Mouse (Mus musculus) adrenal gland, adult 8-10 months (tissue): ENCODE data around the gene Plppr3. TPM values are rescaled to one million over a fixed set of nuclear protein-coding genes. Genes with fewer than 3 reads are reported as not detected.

Experiments
- DNase-seq: peaks from one replicate; pipeline ENCODE4 v3.0.0; 2022
- total RNA-seq, 4 experiments: library from RNA; stranded (reverse); gene quantifications; 2 replicates each; pipeline ENCODE4 v1.2.4; 2022

The Plppr3 gene
- total RNA-seq, 4 experiments from 2014 or later, result 1.7 to 4.3 (median 3.0) TPM

DNA sequence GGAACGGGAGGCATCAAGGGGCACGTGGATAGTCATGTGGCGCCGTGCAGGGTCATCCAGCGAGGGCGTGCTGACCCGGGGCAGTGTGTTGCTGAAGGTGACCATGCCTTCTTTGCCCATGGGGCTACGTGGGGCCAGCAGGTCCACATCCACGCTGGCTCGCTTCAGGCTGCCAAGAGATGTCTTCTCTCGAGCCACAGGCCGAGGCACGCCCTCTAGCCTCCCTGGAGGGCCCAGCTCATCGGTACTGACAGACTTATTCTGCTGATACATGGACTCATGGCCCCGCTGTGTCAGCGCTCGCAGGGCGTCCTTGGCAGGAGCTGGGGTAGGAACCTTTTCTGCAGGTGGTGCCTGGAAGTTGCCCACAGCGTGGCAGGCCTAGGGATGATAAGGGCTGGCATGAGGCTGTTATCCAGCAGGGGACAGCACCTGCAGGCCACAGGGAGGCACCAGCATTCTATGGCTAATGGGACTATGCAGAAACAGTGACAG lies 8.6 kb downstream of the Plppr3 start:
- peak; percentile 58 for DNase-seq

DNA sequence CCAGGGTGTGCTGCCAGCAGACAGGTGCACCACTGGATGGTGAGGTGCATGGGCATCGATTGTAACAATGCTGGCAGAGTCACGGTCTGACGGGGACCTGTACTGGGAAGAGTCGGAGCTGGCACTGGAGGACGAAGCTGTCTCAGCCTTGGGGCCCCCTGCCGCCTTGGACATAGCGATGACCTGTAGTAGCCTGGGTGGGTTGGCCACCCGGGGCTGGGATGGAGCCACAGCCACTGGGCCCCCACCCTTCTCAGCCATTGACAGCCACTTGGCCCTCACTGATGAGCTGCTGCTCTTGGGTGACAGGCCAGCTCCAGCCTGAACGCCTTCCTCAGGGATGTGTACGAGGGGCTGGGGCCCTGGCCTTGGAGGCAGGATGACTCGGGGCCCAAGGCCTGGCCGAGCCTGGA lies 9.2 kb downstream of the Plppr3 start:
- DNase-seq, result no peak

DNA sequence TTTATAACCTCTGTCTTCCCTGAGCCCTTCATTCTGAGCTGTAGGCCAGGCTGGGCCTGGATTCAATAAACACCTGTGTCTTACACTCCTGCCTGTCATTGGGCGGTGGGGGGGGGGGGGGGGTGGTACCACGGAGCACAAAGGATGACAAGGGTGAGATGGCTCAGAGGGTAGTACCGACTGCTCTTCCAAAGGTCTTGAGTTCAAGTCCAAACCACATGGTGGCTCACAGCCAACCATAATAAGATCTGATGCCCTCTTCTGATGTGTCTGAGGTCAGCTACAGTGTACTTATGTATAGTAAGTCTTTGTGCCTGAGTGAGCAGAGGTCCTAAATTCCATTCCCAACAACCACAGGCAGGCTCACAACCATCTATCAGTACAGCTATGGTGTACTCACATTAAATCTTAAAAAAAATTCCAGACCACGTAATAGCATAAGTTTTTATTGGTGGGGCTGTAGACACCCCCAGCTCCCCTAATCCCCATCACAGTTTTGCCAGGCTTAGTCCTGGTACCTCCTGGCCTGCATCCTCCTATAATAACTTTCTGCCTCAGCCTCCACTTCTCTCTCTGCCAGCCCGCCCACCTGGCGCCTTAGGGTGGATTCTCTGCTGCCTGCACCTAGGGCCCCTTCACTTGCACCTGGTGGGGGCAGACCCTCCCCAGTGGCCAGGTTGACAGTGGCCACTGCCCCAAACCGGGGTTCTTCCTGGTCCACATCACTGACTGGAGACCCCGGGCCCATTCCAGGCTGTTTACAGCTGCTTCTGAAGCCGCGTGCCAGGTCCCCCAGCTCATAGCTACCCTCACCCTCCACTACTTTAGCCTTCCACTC lies 9.9 kb downstream of the Plppr3 start:
- DNase-seq, result no peak

DNA sequence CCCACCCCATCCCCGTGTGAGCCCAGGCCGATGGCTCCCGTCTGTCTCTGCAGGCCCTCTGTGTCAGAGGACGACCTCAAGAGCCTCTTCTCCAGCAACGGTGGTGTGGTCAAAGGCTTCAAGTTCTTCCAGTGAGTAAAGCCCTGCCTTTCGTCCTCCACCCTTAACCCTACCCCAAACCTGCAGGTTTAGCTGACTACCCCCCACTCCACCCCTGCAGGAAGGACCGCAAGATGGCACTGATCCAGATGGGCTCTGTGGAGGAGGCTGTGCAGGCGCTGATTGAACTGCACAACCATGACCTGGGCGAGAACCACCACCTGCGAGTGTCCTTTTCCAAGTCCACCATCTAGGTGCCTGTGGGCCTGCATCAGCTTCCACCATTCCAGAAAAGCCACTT lies 11.5 kb downstream of the Plppr3 start:
- no peak for DNase-seq

DNA sequence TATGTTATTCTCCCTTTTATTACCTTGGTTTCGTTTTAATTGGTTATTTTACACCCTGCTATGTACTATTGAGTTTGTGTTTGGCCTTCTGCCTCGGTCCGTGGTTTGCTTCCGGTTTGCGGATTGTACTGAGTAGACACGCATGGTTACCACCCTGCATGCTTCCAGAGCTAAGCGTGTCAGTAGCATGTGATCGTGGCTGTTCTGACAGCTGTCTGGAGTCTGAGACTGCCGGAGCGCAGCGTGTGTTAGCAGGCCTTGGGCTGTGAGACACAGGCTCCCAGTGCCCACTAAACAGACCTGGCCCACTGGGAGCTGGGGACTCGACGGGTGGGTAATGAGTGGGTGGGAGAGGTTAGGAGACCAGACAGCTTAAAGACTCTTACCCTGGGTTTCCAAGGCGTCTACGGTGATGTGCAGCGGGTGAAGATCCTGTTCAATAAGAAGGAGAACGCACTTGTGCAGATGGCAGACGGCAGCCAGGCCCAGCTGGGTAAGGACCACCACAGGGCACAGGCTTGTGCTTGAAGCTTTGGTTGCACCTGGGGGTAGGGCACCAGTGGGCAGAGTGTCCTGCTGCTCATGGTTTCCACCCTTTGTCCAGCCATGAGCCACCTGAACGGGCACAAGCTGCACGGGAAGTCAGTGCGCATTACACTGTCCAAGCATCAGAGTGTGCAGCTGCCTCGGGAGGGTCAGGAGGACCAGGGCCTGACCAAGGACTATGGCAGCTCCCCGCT lies 12.2 kb downstream of the Plppr3 start:
- DNase-seq, result no peak

DNA sequence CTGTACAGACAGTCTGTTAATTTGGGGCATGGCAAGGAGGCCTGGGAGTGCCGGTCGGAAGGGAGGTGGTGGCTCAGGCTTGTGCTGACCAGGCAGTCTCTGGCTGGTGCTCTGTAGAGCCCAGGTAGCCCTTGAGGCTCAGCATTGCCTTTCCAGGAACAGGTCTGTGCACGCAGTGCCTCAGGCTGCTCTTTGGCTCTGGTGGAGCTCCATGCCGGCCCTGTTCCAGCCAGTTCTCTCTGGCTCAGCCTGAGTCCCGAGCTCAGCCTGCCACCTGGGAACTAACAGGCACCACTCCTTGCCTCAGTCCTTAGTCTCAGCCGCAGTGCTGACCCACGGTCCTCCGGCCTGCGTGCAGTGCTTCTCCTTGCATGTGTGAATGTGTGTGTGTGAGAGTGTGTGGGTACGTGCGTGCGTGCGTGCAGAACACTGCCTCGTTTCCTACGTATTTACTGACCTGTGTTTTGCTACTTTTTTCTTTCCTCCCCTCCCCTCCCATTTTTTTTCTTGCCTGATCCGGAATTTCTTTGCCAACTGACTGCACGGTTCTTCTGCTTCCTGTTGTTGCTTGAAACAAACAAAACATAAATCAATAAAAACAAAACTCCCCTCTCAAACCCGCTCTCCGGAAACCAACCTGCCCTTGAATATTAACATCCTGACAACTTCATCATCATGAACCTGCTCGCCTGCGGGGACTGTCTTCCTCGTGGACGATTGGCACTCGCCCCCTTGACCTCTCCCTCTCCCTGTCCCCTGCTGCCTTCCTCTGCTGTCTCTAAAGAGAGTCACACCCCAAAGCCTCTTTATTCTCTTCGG lies 13.0 kb downstream of the Plppr3 start:
- DNase-seq, result no peak

DNA sequence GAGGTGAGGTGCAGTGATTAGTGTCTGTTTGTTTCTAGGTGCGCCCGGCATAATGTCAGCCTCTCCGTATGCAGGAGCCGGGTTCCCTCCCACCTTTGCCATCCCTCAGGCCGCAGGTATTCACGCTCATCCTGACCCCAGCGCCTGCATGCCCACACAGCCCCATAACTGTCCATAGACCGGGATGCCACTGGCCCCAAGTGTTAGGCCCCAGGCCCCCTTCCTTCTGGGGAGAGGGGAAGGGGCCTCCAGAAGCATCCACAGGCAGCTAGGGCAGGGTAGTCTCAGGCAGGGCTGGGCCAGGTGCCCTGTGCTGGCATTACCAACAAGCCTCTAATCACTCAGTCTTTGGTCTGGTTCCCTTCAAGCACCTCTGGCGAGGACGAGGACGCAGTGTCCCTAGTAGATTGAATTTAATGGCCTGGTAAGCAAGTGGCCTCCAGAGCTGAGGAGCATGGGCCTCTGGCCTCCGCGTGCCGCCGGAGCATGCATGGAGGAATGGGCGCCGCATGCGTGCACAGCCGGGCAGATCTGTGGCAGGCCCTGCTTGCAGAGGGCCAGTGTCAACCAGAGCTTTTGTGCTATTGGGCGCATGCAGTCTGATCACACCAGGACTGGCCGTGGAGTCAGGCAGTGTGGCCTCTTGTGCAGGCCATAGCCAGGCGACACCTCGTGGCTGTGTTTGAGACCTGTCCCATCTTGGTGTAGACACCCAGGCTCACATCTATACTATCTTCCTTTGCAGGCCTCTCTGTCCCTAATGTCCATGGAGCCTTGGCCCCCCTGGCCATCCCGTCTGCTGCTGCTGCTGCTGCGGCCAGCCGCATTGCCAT lies 14.1 kb downstream of the Plppr3 start:
- DNase-seq, result no peak

DNA sequence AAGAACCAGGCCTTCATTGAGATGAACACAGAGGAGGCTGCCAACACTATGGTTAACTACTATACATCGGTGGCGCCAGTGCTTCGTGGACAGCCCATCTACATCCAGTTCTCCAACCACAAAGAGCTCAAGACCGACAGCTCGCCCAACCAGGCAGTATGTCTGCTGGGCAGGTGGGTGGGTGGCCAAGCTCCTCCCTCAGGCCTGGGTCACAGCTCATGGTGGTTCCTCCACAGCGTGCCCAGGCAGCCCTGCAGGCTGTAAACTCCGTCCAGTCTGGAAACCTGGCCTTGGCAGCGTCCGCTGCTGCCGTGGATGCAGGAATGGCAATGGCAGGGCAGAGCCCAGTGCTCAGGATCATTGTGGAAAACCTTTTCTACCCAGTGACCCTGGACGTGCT lies 15.3 kb downstream of the Plppr3 start:
- DNase-seq, result no peak

DNA sequence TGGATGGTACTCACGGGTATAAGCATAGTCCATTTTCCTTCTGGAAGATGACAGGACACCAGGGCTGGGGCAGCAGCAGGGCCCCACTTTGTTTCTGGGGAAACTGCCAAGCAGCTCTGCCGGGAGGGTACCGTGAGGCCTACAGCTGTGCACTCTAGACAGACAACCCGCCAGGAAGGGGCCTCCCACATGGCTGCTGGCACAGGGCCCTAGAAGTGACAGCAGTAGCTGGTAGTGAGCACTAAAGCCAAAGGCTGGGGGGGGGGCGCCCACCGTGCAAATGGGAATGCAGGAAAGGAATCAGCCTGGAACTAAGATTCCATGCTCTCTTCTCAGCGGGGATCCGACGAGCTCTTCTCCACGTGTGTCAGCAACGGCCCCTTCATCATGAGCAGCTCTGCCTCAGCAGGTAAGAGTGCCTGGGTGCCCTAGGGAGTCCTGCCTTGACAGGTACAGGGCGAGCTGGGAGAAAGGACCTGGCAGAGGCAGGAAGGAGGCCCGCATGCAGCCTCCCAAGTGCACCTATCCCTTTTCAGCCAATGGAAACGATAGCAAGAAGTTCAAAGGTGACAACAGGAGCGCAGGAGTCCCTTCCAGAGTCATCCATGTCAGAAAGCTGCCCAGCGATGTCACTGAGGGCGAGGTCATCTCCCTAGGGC lies 15.9 kb downstream of the Plppr3 start:
- DNase-seq, result no peak

DNA sequence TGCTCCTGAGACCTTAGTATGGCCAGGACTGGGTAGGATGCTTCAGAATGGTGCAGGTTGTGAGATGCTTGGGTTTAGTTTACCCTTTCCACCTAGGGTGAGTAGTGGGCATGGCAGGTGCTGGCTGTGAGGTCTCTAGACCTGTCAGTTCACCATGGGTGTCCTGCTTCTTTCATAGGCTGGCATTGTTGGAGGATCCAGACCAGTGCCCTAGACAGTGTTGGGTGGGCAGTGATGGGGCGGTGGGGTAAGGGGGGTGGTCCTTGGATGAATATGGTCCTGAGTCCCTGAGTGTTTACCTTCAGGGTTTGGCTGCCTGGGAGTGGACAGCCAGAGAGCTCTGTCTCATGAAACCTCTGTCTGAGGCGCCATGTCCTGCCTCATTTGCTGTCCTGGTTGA lies 16.5 kb downstream of the Plppr3 start:
- DNase-seq, result no peak

DNA sequence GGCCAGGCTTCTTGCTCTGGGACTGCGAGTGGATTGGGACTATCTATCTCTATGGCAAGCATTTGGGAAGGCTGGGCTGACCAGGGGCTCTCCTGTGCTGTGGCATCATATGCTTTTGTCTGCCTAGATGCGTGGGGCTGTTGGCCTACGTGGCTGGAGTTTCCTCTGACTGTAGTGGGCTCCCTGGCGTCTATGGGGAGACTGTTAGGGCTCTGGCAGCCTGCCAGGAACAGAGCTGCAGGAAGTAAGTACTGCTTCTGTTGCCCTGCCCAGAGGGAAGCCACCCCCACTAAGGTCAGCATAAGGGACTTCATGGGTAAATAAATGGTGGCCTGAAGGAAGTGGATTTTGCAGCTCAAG lies 17.0 kb downstream of the Plppr3 start:
- peak; percentile 66 for DNase-seq

DNA sequence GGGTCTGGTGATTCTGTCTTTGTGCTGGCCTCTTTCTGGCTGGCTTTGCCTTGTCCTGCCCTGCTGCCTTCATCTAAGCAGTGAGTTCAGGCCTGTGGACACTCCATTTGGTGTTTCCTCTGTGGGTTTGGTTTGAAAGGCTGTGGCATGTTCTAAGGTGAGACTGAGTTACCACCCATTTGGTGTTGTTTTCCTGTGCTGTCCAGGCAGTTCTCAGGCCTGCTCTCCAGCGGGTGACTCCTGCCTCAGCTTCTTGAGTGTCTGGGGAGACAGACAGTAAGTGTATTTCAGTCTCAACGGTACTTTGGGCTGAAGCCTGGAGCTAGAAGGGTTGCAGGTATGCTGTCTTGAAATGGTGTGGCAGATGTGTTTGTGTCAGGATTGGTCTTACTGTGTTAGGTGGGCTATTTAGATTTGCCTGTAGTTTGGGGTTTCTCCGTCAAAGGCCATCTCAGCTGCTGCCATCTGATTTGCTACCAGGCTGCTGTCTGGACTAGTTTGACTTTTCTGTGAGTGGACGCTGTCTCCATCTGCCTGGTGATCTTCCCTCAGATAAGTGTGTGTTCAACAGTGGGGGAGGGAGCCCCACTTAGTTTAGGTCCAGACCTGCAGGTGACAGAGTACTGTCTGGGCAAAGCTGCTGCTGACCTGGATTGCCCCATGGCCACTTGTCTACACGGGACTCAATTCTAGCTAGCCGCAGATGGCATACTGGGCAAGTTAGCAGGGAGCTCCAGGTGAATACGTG lies 17.6 kb downstream of the Plppr3 start:
- no peak for DNase-seq

DNA sequence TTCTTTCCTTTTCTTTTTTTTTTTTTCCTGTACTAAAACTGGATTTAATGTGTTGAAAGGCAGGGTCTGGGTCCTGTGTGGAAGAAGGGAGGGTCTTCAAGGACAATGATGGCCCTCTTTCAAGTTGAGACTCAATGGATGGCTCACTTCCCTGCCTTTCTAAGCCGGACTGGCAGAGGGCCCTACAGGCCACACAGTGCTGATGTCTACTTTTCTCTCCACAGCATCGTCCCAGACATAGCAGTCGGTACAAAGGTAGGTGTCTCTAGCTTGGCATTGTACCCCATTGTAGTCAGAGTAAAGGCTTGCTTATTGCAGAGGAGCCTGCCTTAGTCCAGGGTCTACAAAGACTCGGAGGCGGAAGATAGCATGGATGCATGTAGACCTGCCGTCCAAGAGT lies 18.2 kb downstream of the Plppr3 start:
- DNase-seq, result no peak

DNA sequence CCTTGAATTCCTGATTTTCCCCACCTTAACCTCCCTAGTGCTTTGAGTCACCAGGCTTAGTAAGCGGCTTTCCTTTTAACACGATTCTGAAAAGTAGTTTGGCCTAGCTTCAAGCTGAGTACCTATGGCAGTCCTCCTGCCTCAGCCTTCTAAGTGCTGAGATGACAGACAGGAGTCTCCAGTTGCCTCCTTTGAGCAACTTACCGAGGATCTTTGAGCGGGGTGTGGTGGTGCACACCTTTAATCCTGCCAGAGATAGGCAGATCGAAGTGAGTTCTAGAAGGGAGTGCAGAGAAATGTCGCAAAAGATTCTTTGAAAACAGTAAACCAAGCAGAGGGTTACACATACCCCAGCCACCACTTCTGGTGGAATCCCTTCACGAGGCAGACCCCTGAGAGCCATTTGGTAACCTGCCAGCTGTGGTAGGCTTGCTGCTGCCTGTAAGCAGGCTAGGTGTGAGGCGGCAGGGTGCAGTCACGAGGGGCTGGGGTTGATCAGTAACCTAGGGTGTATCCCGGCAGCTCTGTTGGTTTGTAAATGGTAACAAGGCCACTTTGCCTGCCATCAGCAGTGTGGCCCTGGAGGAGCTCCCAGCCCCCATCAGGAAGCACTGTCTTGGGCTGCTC lies 18.8 kb downstream of the Plppr3 start:
- peak; percentile 63 for DNase-seq

DNA sequence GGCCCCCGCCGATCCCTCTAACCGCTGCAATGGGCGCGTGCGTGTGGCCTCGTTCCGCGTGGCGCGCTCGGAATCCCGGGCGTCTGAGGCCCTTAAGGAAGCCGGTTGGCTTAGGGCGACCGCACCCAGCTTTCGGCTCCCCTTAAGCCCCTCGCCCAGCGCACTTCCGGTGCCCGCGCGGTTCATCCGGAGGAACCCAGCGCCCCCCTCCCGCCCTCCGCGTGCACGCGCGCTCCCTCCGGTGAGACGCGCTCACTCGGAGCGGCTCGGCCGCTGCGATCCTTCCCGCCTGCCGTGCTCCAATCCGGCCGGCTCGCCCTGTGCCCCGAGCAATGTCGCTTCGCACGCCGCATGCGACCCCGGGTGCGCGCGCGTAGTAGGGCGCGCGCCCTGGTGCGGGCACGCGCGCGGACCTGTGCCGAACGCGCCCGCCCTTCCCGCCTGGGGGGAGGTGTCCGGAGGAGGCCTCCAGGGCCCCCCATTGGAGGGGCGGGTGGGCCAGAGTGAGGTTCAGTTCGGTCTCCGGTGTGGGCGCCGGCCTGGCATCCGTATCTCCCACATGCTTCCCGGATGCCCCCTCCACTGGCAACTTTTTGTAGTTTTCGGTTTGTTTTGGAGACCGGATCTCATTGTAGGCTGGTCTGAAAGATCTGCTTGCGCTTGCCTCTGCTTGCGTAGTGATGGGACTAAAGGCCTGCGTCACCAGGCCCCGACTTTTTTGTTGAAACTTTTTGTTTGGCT lies 19.5 kb downstream of the Plppr3 start:
- DNase-seq, result peak; percentile 70

DNA sequence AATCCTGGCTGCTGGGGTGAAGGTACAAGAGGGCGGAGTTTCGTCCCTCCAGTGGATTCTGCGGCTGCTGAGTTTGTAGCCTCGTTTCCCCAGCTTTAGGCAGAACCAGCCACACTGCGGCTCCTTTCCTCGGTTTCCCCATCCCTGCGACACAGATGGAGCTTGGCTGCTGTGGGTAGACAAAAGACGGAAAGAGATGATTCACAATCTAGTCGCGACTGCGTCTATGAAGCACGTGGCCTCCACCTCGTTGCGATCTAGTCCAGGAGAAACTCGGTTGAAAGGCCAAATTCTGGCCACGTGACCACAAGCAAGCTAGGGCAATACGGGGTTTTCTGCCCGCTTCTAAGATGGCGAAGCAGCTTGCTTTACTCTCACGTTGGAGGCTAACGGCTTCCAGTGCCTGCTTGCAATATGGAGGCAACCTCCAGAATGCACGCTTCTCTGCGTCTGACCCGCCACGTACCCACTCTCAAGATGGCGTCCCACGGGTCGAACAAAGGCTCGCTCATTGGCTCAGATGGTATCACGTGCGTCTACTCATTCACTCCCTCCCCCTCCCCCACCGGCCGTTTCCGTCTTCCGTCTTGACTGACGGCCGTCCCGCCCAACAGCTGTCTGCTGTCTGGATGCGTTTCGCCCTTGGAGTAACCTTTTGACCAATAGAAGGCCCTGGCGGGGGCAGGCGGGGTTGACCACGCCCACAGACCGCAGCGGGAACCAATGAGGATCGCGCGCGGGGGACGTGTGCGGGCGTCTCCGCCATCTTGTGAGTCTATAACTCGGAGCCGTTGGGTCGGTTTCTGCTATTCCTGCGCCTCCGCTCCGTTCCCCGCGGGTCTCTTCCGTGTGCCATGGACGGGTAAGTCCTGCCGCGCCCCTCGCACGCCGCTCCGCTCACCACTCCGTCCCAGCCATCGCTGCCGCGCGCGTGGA lies 20.3 kb downstream of the Plppr3 start, which contains the start of gene Ptbp1:
Ptbp1 (plus strand) TSS at position 568 of the 936 bp plus-strand sequence.
- DNase-seq, result peak; percentile 99

DNA sequence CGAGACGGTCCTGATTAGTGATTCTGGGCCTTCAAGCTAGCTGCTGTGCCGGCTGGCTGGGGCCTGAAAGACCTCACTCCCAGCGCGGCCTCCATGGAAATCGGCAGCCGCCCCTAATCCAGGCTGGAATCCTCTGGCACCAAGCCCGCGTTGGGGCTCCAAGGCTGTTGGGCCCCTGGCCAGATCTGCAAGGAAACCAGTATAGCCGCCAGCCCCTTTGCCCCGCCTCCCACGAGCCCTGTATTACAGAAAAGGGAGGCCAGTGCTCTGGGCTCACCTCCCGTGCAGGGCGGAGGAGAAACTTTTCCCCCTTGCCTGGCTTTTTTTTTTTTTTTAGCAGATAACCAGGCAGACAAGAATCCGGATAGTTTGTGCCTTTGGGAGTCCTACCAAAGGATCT lies 21.0 kb downstream of the Plppr3 start:
- DNase-seq, result peak; percentile 92

DNA sequence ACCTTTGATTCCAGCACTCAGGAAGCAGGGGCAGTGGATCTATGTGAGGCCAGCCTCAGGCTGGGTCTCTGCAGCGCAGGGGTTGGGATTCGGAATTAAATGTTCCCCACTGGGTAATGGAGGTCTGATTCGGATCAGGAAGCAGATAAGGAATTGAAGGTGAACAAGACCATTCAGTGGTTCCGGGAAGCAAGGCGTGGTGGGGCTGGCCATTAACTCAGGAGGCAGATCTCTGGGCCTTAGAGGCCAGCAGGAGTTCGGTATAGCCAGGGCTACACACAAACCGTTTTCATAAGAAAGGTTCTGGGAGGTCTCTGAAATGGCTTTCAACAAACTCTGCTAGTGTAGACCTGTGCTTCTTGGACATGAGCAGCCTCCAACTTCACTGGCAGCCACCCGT lies 21.6 kb downstream of the Plppr3 start:
- no peak for DNase-seq
